In genomic region chr14:79662001-79662400, GRCm38 (mm10) we compare ENCODE assay signal across 8 mouse cellular contexts. TPM values are rescaled to one million over a fixed set of nuclear protein-coding genes. Genes with fewer than 3 reads are reported as not detected.
DNase-seq lines count a peak whose midpoint lies in the region; ATAC-seq and TF ChIP-seq lines count a peak whose summit lies in the region.

Gene Cnmd (minus strand): TSS chr14:79662170.

- no peak for DNase-seq in cerebellum, adult 2 months
- DNase-seq in cerebellum, postnatal 25 days: no peak
- peak; percentile 12 for DNase-seq in ovary, postnatal 36 days (ENCODE audit: low spot score)
- no peak for DNase-seq in ovary, postnatal 14 days (ENCODE audit: low spot score)
- DNase-seq in Muller cell, postnatal 12 days (ENCODE audit: inconsistent ontology term): no peak
- DNase-seq in spleen, postnatal 4 days (ENCODE audit: low spot score in 2 of 2): no peak

- H3K27ac ChIP-seq in cerebellum, adult 2 months (ENCODE audit: insufficient read depth, low read length): no peak within 1 kb of the TSS
- H3K27ac ChIP-seq in limb, embryonic 15.5 days: peak within 1 kb of the TSS; percentile 68
- H3K27ac ChIP-seq in stomach, embryonic 15.5 days: no peak within 1 kb of the TSS

- H3K36me3 ChIP-seq in limb, embryonic 15.5 days: no peaks in the 10 kb centered on the region
- H3K36me3 ChIP-seq in stomach, embryonic 15.5 days: no peaks in the 10 kb centered on the region

- no peaks in the 10 kb centered on the region for H3K27me3 ChIP-seq in cerebellum, adult 2 months (ENCODE audit: control insufficient read depth, insufficient read depth, low read length)
- no peaks in the 10 kb centered on the region for H3K27me3 ChIP-seq in limb, embryonic 15.5 days
- no peaks in the 10 kb centered on the region for H3K27me3 ChIP-seq in stomach, embryonic 15.5 days (replicated peaks)

- peak; percentile 52; the same call in 1 of the 2 replicates for ATAC-seq in limb, embryonic 15.5 days (ENCODE audit: insufficient number of reproducible peaks, low FRiP score, low TSS enrichment, low read depth)
- ATAC-seq in stomach, embryonic 15.5 days (ENCODE audit: insufficient read depth, low FRiP score, low read depth): no peak

- no peaks in the 10 kb centered on the region for H3K9me3 ChIP-seq in limb, embryonic 15.5 days
- no peaks in the 10 kb centered on the region for H3K9me3 ChIP-seq in stomach, embryonic 15.5 days

- peak within 1 kb of the TSS; percentile 17 for H3K4me3 ChIP-seq in cerebellum, adult 2 months (replicated peaks; ENCODE audit: insufficient read depth, low read depth, low read length)
- H3K4me3 ChIP-seq in limb, embryonic 15.5 days: peak within 1 kb of the TSS; percentile 37
- H3K4me3 ChIP-seq in stomach, embryonic 15.5 days (replicated peaks): no peak within 1 kb of the TSS; the same call in 1 of the 2 replicates

- TF ChIP-seq POLR2A in cerebellum, adult 2 months (IDR thresholded peaks at IDR 0.05; ENCODE audit: borderline replicate concordance, insufficient read depth, low read length): no peak

- 67% methylated on average over 4 of the region's 4 CpGs for WGBS in cerebellum, adult 2 months
- 56% methylated on average over 4 of the region's 4 CpGs for WGBS in limb, embryonic 15.5 days
- WGBS in stomach, embryonic 15.5 days: 60% methylated on average over 4 of the region's 4 CpGs

- peak within 1 kb of the TSS; percentile 44 for H3K4me2 ChIP-seq in limb, embryonic 15.5 days
- H3K4me2 ChIP-seq in stomach, embryonic 15.5 days: peak within 1 kb of the TSS; percentile 47

- no peak for TF ChIP-seq CTCF in cerebellum, adult 2 months (IDR thresholded peaks at IDR 0.05; ENCODE audit: borderline replicate concordance, insufficient read depth, low read depth, low read length)

- H3K4me1 ChIP-seq in cerebellum, adult 2 months (ENCODE audit: control insufficient read depth, insufficient read depth, low read length): no peaks in the 10 kb centered on the region
- H3K4me1 ChIP-seq in limb, embryonic 15.5 days: peaks cover 8% of the 10 kb centered on the region
- H3K4me1 ChIP-seq in stomach, embryonic 15.5 days: 0 out of 2 replicates have a peak, but pooled peaks cover 3% of the 10 kb centered on the region

- H3K9ac ChIP-seq in limb, embryonic 15.5 days: no peak within 1 kb of the TSS
- H3K9ac ChIP-seq in stomach, embryonic 15.5 days: no peak within 1 kb of the TSS

RNA-seq across cellular contexts. Expression of gene Cnmd, which starts in this region (rescaled TPM):
- 3.8 and 3.9 TPM in 2 replicates for polyA plus RNA-seq in cerebellum, adult 2 months (2012; rRNA removed)
- 234 and 238 TPM in 2 replicates for polyA plus RNA-seq in limb, embryonic 15.5 days (2015; fragmentation: Nextera tagmentation; extraction: Ambion mirVana)
- 1.9 and 2.3 TPM in 2 replicates for polyA plus RNA-seq in stomach, embryonic 15.5 days (2015; fragmentation: Nextera tagmentation; extraction: Ambion mirVana)

Comparison
In these comparisons a context has a peak if more than half of its experiments do, and no peak if none do; other contexts are left out.
1. RNA of gene Cnmd (polyA plus RNA-seq): 234 to 238 TPM in limb, embryonic 15.5 days; 3.8 to 3.9 TPM in cerebellum, adult 2 months and 1.9 to 2.3 TPM in stomach, embryonic 15.5 days; every median in the first group is over 10 times any median in the second.